Mouse (Mus musculus) layer of hippocampus, adult 18-20 months (tissue): ENCODE data around the gene Msh6. TPM values are rescaled to one million over a fixed set of nuclear protein-coding genes. Genes with fewer than 3 reads are reported as not detected.
"Not testable (repeated sequence)": the region's sequence is repeated elsewhere in the genome, so short reads cannot be mapped to it uniquely, and the experiment has no call there.

ENCODE experiments used
- DNase-seq, 2 experiments: peaks; one replicate each; pipeline ENCODE4 v3.0.0; 2022; ENCODE audit warnings: low spot score in 2 of 2
- total RNA-seq, 2 experiments: library from RNA; stranded (reverse); gene quantifications; 2 replicates each; pipeline ENCODE4 v1.2.3; 2021

Msh6 gene
- total RNA-seq, 2 experiments from 2014 or later = 14.6 to 15.3 TPM

DNA sequence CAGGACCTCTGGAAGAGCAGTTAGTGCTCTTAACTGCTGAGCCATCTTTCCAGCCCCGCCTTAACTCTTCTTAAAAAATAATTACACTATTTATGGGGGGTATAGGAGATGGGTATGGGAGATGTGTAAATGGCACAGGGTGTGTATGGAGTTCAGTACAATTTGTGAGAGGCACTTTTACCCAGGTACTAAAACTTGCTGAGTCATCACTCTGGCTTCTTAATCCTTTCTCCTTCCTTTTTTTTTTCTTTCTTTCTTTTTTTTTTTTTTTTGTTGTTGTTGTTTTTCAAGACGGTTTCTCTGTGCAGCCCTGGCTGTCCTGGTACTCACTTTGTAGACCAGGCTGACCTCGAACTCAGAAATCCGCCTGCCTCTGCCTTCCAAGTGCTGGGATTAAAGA, 2.1 kb downstream of the Msh6 start:
- not testable (repeated sequence) for DNase-seq

DNA sequence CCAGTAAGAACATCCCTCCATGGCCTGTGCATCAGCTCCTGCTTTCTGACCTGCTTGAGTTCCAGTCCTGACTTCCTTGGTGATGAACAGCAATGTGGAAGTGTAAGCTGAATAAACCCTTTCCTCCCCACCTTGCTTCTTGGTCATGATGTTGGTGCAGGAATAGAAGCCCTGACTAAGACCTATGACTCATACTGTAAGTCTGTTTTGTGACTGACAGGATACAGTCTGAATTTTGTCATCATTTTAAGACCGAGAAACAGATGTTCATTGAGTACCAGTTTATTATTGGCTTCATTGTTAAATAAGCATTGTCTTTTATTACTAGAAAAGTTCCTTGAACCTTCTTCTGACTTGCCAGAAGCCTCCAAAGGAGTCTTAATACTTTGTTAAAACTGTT, 4.8 kb downstream of the Msh6 start:
- not testable (repeated sequence) for DNase-seq

DNA sequence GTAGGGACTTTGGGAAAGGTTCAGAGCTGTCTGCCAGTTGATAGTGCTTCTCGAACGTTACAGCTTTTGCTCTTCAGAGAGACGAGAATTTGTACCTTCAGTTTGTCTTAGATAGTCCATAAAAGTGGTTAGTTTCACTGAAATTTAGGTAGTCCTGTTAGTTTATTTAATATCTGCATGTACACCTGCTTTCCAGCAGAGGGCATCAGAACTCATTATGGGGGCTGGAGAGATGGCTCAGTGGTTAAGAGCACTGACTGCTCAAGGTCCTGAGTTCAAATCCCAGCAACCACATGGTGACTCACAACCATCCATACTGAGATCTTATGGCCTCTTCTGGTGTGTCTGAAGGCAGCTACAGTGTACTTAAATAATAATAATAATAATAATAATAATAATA, 7.2 kb downstream of the Msh6 start:
- DNase-seq = no peak

DNA sequence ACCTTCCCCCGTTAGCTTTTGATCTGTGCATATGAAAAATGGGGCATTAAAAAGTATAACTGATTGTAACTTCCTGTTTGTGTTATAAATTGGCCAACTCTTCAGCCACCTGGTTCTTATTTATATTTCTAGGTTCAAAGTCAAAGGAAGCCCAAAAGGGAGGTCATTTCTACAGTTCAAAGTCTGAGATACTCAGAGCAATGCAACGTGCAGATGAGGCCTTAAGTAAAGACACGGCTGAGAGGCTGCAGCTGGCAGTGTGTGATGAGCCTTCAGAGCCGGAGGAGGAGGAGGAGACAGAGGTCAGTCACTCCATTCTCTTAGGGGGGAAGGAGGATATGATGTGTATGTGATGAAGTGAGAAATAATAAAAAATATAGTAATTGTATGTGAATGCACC, 8.5 kb downstream of the Msh6 start:
- no peak for DNase-seq

DNA sequence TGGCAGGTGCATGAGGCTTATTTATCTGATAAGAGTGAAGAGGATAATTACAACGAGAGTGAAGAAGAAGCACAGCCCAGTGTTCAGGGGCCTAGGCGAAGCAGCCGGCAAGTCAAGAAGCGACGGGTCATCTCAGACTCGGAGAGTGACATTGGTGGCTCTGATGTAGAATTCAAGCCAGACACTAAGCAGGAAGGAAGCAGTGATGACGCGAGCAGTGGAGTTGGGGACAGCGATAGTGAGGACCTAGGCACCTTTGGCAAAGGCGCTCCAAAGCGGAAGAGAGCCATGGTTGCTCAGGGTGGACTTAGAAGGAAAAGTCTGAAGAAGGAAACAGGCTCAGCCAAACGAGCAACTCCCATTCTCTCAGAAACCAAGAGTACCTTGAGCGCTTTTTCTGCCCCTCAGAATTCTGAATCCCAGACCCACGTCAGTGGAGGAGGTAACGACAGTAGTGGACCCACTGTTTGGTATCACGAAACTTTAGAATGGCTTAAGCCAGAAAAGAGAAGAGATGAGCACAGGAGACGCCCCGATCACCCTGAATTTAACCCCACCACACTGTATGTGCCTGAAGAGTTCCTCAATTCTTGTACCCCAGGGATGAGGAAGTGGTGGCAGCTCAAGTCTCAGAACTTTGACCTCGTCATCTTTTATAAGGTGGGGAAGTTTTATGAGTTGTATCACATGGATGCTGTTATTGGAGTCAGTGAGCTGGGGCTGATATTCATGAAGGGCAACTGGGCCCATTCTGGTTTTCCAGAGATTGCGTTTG, 9.8 kb downstream of the Msh6 start:
- DNase-seq = no peak

DNA sequence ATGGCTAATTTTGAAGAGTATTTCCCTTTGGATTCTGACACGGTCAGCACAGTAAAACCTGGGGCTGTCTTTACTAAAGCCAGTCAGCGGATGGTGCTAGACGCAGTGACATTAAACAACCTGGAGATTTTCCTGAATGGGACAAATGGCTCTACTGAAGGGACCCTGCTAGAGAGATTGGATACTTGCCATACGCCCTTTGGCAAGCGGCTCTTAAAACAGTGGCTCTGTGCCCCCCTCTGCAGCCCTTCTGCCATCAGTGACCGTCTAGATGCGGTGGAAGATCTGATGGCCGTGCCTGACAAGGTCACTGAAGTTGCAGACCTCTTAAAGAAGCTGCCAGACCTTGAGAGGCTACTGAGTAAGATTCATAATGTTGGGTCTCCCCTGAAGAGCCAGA, 11.1 kb downstream of the Msh6 start:
- DNase-seq = no peak

DNA sequence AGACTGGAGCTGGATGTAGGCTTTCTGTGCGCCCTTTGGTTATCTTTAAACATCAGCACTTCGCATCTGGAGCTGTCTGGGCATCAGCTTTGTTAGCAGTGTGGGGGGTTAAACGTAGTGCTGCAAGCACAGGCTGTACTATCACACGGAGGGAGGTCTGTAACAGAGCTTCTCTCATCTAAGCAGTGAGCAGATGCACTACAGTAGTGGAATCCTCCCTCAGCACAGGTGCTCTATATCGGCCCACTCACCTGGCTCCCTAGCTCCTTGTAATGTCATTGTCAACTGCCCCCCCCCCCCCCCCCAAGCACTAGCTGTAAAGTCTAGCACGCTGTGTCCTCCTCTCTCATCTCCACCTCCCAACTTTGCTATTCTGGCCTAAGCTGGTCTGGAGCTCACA, 12.6 kb downstream of the Msh6 start:
- DNase-seq = no peak

DNA sequence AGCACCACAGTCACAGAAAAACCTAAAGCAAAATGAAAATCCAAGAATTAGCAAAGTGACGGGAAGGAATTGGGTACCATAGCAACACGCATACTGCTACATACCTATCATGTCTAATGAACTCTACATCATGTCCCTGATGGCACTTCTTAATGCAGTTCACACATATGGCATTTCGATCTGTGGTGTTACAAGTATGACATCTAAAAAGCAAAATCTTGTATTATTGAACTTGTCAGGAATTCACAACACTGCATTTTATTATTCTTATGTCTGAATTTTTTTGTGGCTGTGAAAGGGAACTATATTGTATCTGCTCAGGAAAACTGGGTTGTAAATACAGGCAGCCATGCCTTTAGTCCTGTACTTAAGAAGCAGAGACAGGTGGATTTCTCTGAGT, 17.3 kb downstream of the Msh6 start:
- no peak for DNase-seq

DNA sequence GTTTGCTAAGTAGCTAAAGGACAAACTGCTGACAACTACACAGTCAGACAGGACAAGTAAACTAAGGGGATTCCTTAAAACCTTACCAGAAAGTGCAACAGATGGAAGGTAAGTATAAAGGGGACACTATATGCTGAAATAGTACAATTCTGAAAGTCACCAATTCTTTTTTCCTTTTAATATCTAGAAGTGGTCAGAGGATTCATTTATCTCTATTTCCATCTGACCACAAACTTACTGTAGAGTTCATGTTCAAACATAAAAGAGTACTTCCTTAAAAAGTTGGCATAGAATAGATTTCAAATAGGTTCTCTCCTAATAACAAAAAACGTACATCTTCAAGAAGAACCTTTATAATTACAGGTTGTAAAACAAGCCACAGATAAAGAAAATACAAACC, 18.5 kb downstream of the Msh6 start:
- no peak for DNase-seq

DNA sequence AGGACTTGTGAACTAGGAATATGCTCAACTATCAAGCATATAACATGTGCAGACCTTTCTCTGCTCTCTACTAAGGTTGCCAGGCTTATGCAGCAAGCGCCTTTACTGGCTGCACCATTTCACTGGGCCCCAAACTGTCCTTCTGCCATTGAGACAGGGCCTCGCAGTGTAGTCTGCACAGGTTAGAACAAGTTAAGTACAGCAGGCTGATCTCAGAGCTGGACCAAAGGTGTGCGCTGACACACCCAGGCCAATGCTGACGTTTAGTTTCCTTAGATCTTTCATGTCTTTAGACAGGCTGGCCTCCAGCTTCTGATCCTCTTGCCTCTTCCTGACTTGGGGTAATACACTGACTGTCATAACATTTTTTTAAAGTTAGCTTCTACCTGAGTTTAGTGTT, 22.9 kb downstream of the Msh6 start:
- no peak for DNase-seq

DNA sequence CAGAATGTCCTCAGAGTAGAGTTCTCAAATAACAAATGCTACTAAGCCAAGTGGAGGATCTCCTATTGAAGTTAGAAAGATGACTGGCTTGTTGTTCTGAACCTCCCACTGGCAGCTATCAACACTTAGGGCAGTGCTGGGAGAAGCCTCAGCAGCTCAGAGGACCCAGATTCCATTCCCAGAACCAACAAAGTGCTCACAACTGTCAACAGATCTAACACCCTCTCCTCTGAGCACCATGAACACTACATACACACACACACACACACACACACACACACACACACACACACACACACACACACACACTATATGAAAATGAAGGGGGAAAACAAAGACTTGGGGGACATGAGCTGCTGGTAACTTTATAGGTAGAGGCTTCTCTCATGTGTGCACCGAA, 30.0 kb downstream of the Msh6 start:
- no peak for DNase-seq

DNA sequence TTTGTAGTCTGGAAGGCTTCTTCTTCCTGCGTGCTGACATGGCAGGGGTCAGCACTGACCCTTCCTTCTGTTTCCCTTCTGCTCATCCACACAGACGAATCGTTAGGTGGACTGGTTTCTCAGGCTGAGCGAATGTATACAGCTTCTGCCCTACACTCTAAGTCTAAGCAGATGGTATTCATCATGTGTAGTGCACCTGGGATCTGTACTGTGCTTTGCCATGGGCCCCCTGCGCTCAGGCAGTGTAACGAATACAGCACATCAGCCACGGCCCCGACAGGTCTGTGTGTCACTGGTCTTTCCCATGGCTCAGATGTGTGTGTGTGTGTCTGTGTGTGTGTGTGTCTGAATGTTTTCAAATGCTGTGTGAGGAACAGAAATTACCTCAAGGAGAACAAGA, 32.1 kb downstream of the Msh6 start:
- DNase-seq = no peak

DNA sequence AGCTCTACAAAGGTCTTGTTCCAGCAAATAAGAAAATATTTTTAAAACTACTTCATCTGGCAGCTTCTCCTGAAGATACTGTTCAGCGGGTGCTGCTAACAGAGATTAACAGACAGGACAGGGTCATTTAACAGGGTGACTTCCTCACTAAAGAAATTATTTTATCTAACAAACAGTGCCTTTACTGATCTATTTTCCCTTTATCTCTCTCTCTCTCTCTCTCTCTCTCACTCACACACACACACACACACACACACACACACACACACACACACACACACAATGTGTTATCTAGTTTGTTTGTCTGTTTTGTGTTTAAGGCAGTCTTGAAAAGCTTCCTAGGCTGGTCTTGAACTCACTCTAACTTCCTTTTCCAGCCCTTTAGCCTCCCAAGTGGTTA, 39.6 kb downstream of the Msh6 start:
- no peak for DNase-seq

DNA sequence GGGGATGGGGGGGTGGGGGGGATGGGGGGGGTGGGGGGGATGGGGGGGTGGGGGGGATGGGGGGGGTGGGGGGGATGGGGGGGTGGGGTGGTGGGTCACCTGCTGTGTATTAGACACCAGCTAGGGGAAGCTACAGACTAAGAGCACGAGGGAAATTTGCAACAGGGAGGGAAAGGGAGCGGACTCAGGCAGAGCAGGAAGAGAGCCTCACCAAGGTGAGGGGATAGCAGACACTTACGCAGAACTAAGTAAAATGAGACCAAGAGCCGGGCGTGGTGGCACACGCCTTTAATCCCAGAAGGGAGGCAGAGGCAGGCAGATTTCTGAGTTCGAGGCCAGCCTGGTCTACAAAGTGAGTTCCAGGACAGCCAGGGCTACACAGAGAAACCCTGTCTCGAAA, 41.2 kb downstream of the Msh6 start:
- not testable (repeated sequence) for DNase-seq

DNA sequence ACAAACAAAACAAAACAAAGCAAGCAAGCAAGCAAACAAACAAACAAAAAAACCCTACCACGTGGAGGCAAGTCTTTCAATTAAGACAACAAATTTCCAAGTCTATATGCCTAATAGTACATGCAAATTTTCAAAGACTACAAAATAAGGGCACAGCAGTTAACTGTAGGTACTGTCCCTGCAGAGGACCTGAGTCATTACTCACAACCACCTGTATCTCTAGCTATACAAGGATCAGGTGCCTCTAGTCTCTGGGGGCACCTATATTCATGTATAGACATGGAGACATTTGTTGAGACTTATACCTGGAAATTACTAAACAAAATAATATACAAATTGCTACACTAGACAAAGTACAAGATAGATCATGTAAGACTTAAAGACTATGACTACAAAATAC, 49.1 kb downstream of the Msh6 start:
- DNase-seq = no peak

DNA sequence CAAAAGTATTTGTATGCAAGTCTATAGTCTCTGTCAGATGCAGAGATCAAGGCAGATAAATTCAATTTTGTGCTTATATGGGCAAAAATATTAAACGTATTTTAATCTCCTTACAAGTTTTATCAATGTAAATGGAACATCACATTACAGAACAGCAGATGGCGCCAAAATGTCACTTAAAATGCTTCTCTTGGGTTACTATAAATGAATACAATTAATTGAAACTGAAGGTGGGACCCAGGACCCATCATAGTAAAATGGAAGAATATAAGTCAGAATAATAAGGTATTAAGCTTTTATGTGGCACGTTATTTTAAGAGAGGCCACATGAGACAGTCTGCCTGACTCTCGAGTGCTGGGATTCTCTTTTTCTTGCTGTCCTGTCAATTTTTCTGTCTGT, 50.4 kb downstream of the Msh6 start:
- peak in 1 of 2 experiments; percentile 81 for DNase-seq

DNA sequence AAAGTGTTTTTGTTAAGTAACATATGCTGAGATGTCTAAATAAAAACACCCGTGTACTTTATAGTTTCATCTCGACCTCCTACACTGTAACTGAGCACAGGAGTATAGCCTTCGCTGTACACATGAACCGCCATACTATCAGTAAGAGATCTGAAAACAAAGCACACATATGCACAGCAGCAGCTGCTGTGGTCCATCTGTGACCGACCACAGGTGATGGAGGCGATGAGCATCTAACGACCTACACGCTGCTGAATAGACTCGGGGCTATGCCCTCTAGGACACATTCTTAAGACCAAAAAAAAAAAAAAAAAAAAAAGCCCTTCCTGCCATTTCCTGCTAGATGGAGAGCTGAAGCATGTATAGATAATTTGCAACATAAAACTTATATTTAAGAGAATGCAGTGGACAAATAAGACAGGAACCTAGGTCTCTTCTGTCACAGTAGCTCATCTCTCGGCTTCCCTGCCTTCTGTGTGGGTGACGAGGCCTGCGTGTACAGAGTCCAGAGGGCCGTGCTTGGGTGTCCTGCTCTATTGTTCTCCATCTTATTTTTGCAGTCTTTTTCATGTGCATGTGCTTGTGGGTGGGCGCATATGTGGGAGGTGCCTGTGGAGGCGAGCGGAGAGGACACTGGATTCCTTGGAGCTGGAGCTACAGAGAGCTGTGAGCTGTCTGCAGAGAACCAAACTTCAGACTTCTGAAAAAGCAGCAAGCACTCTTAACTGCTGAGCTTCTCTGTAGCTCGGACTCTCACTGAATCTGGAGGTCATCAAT, 54.5 kb downstream of the Msh6 start:
- peak; percentile 17 to 67 for DNase-seq

DNA sequence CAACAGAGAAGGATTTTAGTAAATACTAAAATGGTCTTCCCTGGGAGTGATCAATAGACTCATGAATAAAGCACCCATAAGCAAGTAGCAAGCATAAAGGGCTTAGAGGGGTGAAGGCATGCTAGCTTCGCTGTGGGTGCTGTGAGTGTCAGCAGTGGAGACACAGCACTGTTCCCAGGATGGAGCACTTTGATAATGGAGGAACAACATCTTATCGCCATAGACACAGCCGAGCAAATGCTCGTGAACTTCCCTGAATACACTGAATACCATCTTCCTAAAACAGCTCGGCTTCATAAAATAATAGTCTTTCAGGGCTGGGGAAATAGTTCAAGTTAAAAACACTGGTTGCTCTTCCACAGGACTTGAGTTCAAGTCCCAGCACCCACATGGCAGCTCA, 56.9 kb downstream of the Msh6 start:
- DNase-seq = no peak

DNA sequence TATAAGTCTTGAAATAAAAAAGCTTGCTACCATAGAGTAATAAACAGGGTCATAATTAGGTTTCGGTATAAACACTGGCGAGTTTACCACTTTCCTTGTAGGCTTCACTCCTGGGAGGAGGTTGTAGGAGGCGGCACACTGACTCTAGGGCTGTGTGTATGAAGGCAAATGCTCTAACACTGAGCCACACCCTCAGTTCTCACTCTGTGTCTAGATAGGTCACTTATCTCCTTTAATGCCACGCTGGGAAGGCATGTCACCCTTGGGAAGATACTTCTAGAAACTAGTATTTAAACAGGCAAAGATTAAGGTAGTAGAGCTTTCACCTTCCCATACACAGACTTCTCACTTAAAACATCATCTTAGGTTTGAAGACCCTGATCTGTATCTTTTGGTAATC, 59.6 kb downstream of the Msh6 start:
- DNase-seq = no peak
